Mouse (Mus musculus): ENCODE data around the gene Lig3.
"Not testable (repeated sequence)": the region's sequence is repeated elsewhere in the genome, so short reads cannot be mapped to it uniquely, and the experiment has no call there.

Gene Lig3

GRCm38 (mm10) chr11:82806656-82807055 lies 25.7 kb downstream of the Lig3 start:
- CTCF ChIA-PET: interaction anchor here in 3 of 4 experiments (0.6 to 1.4 kb wide), 5 partner anchors 8 to 674 kb away, joined by 3 to 4 read pairs (median 3); no protein-coding TSS in a partner anchor
- POLR2A ChIA-PET: interaction anchor here (0.6 to 3.0 kb wide), 25 partner anchors 9 to 496 kb away, joined by 3 to 18 read pairs (median 4); partner anchors contain the start of genes Cct6b (in 1 of the 4), Pex12 (in 1 of the 4), Rffl (in 1 of the 4) and Zfp830 (in 1 of the 4)

GRCm38 (mm10) chr11:82807370-82807769 lies 26.5 kb downstream of the Lig3 start:
- POLR2A ChIA-PET: interaction anchor here in 3 of 4 experiments (0.6 to 3.0 kb wide), 24 partner anchors 9 to 495 kb away, joined by 3 to 18 read pairs (median 4); partner anchors contain the start of genes Cct6b (in 1 of the 3), Pex12 (in 1 of the 3), Rffl (in 1 of the 3) and Zfp830 (in 1 of the 3)
- CTCF ChIA-PET: interaction anchor here in 3 of 4 experiments (0.6 to 2.6 kb wide), 5 partner anchors 9 to 674 kb away, joined by 3 to 10 read pairs (median 4); partner anchors contain the start of gene Rad51d (in 1 of the 3)

DNA sequence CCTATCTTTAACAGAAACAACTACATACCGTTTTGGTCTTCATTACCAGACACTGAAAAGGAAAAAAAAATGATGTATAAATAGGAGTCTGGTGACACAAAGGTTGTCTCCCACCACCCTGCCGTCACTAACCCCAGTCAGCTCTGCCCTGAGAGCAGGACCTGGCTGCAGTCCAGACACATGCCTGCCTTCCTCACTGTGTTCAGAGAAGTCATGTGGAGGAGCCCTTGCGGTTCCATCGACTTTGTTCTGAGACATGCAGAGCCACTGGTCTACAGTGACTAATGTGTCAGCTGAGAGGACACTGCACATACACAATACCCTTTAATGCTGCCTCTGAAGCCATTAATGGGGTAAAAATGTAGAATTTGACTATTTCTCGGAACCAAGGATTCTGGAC lies 27.6 kb downstream of the Lig3 start:
- POLR2A ChIA-PET: interaction anchor here in 3 of 4 experiments (0.6 to 3.0 kb wide), 16 partner anchors 9 to 91 kb away, joined by 3 to 12 read pairs (median 4); partner anchors contain the start of genes Cct6b (in 1 of the 3), Rffl (in 1 of the 3) and Zfp830 (in 1 of the 3)
- CTCF ChIA-PET: interaction anchor here in 3 of 4 experiments (0.5 to 2.6 kb wide), 3 partner anchors 11 to 82 kb away, joined by 4 to 14 read pairs (median 10); partner anchors contain the start of gene Rad51d (in 1 of the 3)

GRCm38 (mm10) chr11:82819350-82819749 lies 38.4 kb downstream of the Lig3 start:
- POLR2A ChIA-PET: interaction anchor here in 3 of 4 experiments (0.6 to 5.0 kb wide), 42 partner anchors 8 to 193 kb away, joined by 3 to 49 read pairs (median 4); partner anchors contain the start of genes Rad51d (in 2 of the 3), Rffl (in 2 of the 3) and Fndc8 (in 1 of the 3)
- CTCF ChIA-PET: interaction anchor here (0.5 to 4.4 kb wide), 68 partner anchors 8 to 1017 kb away, joined by 3 to 51 read pairs (median 4); partner anchors contain the start of genes Rad51d (in 4 of the 4), Fndc8 (in 3 of the 4), Rffl (in 3 of the 4) and Cct6b (in 2 of the 4)

DNA sequence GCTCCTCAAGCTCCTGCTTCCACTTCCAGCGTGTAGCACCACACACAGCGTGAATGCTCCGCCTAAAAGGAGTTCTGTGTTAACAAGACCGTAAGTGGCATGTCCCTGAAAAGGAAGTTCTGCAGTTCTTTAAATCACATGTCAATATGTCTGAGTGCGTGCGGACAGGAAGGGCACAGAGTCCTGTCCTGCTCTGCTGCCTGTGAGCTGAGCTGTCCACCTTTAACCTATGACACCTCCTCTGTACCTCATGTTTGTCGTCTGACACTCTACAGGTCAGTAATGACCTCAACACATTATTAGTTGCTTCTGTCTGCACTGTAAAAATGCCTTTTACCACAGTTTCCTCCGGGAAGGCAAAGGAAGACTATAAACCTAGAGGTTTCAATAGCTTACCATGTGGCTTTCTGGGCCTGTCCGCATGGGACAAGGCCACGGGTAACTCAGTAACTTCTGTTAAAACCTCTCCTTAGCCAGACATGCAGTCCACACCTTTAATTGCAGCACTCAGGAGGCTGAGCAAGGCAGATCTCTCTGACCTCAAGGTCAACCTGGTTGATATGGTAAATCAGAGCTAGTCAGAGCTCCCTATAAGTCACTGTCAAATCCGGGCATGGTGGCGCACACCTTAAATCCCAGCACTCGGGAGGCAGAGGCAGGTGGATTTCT lies 40.0 kb downstream of the Lig3 start:
- POLR2A ChIA-PET: interaction anchor here in 3 of 4 experiments (0.6 to 3.4 kb wide), 17 partner anchors 8 to 79 kb away, joined by 3 to 20 read pairs (median 4); partner anchors contain the start of gene Rffl (in 1 of the 3)
- CTCF ChIA-PET: interaction anchor here (0.6 to 4.4 kb wide), 11 partner anchors 29 to 360 kb away, joined by 3 to 48 read pairs (median 4); partner anchors contain the start of genes Rad51d (in 2 of the 4) and Rffl (in 1 of the 4)

DNA sequence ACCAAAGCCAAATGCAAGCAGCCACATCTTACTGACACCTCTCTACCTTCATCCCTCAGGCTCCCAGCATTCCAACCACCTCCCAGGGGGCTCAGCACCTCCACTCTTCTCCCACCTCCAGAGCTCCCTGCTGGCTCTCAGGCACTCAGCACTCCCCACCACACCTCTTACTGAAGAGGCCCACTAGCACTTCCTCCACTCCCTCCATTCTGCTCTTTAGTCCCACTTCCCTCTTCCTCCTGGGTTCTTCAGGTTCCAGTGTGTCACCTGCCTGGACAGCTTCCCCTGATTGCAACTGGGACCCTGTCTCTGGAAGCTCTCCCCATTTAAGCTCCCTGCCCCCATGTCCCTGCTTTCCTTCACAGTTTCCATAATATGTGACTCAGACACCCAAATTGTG lies 45.9 kb downstream of the Lig3 start:
- POLR2A ChIA-PET: interaction anchor here (0.7 to 7.0 kb wide), 60 partner anchors 8 to 756 kb away, joined by 3 to 69 read pairs (median 8); partner anchors contain the start of genes Cct6b (in 2 of the 4), Rffl (in 2 of the 4), Zfp830 (in 2 of the 4) and Ap2b1 (in 1 of the 4)
- CTCF ChIA-PET: interaction anchor here (0.6 to 2.6 kb wide), 7 partner anchors 8 to 63 kb away, joined by 3 to 17 read pairs (median 5); no protein-coding TSS in a partner anchor

DNA sequence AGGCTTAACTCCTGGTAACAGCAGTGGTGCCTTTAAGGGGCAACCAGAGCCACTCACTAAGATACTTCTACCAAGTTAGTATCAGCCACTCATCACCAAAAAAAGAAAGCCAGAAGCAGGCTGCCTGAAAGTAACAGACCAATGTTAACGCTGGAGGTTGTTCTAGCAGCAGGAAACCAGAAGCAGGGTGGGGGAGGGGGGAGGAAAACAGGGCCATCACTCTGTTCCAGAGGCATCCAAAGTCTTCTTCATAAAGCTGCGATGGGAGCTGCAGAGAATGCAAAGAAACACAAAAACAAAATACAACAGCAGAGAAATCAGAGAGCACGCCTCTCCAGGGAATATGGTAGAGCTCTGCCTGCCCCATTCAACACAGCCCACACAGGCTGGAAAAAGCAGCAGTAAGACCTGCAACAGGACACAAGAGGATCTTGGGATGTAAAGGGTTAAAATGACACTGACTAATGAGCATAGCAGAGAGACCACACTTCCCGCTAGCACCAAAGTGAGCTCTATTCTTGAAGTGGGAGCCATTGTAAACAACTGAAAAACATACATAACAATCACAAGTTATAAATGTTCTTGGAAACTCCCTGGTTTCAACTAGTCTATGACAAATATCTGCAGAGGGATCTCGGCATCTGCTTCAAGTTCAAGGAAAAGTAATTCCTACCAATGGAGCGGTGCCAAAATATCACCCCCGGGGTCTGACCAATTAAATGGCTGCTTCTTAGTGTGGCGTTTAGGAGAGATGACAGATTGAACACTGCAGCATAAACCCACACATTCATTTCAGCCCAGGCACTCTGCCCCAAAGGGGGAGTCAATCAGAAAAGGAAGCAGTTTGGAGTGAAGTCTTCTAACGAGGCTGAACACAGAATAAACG lies 50.3 kb downstream of the Lig3 start:
- POLR2A ChIA-PET: interaction anchor here in 2 of 4 experiments (0.6 to 4.9 kb wide), 15 partner anchors 7 to 95 kb away, joined by 3 to 33 read pairs (median 4); partner anchors contain the start of genes Cct6b (in 1 of the 2) and Zfp830 (in 1 of the 2)
- CTCF ChIA-PET: interaction anchor here in 3 of 4 experiments (0.5 to 1.4 kb wide), 3 partner anchors 12 to 55 kb away, joined by 3 to 4 read pairs (median 3); no protein-coding TSS in a partner anchor

GRCm38 (mm10) chr11:82832402-82832801 lies 51.5 kb downstream of the Lig3 start:
- ChIA-PET CTCF (interaction anchor here in 2 of 4 experiments (0.6 to 1.4 kb wide), 2 partner anchors 43 to 54 kb away, joined by 3 read pairs; no protein-coding TSS in a partner anchor), POLR2A (interaction anchor here in 2 of 4 experiments (1.4 to 1.8 kb wide), 2 partner anchors 11 to 69 kb away, joined by 3 to 5 read pairs; partner anchors contain the start of genes Cct6b (in 1 of the 2) and Zfp830 (in 1 of the 2))

DNA sequence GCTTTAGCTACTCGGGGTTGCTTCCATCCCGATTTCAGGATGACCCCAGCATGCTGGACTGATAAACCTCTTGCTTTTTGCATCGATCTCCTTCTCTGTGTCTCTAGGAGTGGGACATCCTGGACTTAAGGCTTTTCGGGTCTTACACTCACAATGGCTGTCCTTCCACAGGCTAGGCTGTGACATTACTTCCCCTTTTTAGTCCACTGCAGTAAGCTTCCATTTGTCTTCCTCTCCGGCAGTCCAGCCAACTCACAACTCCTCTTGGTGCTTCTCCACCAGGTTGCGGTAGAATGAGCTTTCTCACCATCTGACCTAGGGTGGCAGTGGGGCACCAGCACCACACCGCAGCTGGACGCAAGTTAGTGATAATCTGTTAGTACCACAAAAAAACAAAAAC lies 53.0 kb downstream of the Lig3 start:
- CTCF ChIA-PET: interaction anchor here in 2 of 4 experiments (0.7 kb wide), 2 partner anchors 93 to 271 kb away, joined by 3 to 5 read pairs; no protein-coding TSS in a partner anchor
- POLR2A ChIA-PET: interaction anchor here in 1 of 4 experiments (0.6 to 4.1 kb wide), 3 partner anchors 11 to 61 kb away, joined by 4 to 19 read pairs (median 5); no protein-coding TSS in a partner anchor

- CTCF ChIA-PET: not testable (repeated sequence)
- POLR2A ChIA-PET: interaction anchor here in 1 of 4 experiments (4.1 to 5.4 kb wide), 2 partner anchors 8 to 10 kb away, joined by 19 to 69 read pairs; no protein-coding TSS in a partner anchor
Observed at GRCm38 (mm10) chr11:82834359-82834758, 53.5 kb downstream of the Lig3 start.

DNA sequence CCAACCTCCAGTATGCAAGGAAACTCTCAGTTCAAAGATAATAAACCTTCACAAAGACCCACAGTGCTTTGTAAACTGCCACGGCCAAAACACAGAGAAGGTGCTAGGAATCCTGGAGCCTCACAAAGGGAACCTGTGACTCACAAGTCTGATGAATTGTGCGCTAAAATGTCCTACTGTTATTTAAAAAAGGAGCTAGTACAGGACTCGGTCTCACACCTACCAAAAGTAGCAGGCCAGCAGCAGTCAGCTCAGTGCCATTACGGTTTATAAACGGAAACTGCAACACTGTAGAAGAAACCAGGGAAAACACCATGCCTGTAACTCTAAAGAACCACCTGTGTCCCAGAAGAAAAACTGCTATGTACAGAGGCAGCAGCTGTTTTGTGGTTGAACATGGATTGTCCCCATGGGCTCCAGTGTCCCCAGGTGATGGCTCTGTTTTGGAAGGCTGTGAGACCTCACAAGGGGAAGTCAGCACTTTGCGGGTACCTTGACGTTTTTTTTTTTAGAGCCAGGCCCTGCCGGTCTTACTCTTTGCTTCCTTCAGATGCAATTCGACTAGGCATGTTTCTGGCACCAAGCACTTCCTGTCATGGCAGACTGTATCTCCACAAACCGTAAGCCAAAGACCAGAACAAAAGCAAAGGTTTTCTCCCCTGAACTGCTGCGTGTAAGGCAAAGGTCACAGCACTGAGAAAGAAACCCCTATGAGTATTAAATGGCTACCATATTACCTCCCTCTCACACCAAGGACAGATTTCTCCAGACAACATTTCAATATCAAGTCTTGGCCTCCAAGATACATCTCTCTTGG lies 54.9 kb downstream of the Lig3 start:
- POLR2A ChIA-PET: interaction anchor here in 3 of 4 experiments (0.5 to 5.4 kb wide), 26 partner anchors 9 to 455 kb away, joined by 3 to 69 read pairs (median 4); partner anchors contain the start of genes Cct6b (in 1 of the 3) and Zfp830 (in 1 of the 3)

GRCm38 (mm10) chr11:82837192-82837591 lies 56.3 kb downstream of the Lig3 start:
- ChIA-PET POLR2A (interaction anchor here in 3 of 4 experiments (0.9 to 5.4 kb wide), 9 partner anchors 8 to 35 kb away, joined by 3 to 69 read pairs (median 11); no protein-coding TSS in a partner anchor), CTCF (interaction anchor here in 1 of 4 experiments (0.5 kb wide), 2 partner anchors 359 to 403 kb away, joined by 3 to 4 read pairs; no protein-coding TSS in a partner anchor)

More for the DNA sequence above, 54.9 kb downstream of the Lig3 start:
- CTCF ChIA-PET: interaction anchor here (0.5 to 1.4 kb wide), 6 partner anchors 22 to 861 kb away, joined by 3 to 9 read pairs (median 4); partner anchors contain the start of gene Rad51d (in 1 of the 4)

DNA sequence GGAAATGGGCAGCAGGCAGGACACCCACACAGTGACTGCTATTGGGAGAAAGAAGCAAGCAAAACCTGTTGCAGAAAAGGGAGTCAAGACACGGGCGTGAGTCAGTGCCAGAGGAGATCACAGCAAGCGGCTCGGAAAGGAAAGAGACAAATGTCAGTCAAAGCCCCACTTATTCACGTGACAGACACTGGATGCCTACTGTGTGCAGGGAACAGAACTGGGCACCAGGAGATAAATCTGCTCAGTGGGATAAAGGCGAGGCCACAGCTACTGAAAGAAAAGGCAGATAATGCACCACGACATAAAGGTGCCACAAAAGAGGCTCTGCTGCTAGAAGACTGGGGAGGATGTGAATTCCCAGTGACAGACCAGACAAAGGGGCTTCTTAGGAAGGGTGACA lies 56.9 kb downstream of the Lig3 start:
- ChIA-PET POLR2A (interaction anchor here in 2 of 4 experiments (0.8 to 5.4 kb wide), 18 partner anchors 8 to 73 kb away, joined by 3 to 69 read pairs (median 4); partner anchors contain the start of genes Cct6b (in 1 of the 2) and Zfp830 (in 1 of the 2)), CTCF (interaction anchor here in 3 of 4 experiments (0.5 to 1.7 kb wide), 8 partner anchors 10 to 587 kb away, joined by 3 to 5 read pairs (median 4); no protein-coding TSS in a partner anchor)

GRCm38 (mm10) chr11:82838511-82838910 lies 57.6 kb downstream of the Lig3 start:
- ChIA-PET POLR2A (interaction anchor here in 3 of 4 experiments (0.7 to 5.4 kb wide), 21 partner anchors 8 to 74 kb away, joined by 3 to 69 read pairs (median 4); partner anchors contain the start of genes Cct6b (in 1 of the 3) and Zfp830 (in 1 of the 3)), CTCF (interaction anchor here in 3 of 4 experiments (0.5 to 1.7 kb wide), 9 partner anchors 11 to 586 kb away, joined by 3 to 5 read pairs (median 4); no protein-coding TSS in a partner anchor)

- ChIA-PET CTCF (interaction anchor here in 2 of 4 experiments (0.9 to 2.0 kb wide), 10 partner anchors 12 to 609 kb away, joined by 3 to 15 read pairs (median 4); partner anchors contain the start of gene Rffl (in 1 of the 2)), POLR2A (interaction anchor here in 3 of 4 experiments (1.0 to 4.6 kb wide), 19 partner anchors 9 to 454 kb away, joined by 3 to 45 read pairs (median 6); partner anchors contain the start of genes Ap2b1 (in 1 of the 3), Cct6b (in 1 of the 3) and Zfp830 (in 1 of the 3))
Observed at GRCm38 (mm10) chr11:82844771-82845414, 64.0 kb downstream of the Lig3 start.

Data from embryonic stem cell, embryonic (primary cell).